Mouse (Mus musculus): ENCODE data around the gene Stpg1.

- TF ChIP-seq TAL1 (conservative IDR thresholded peaks at IDR 0.05; ENCODE audit: low read depth, low read length) (no peak), GATA2 (IDR thresholded peaks at IDR 0.05; ENCODE audit: borderline replicate concordance, low read depth, low read length) (no peak), CTCF (IDR thresholded peaks at IDR 0.05; ENCODE audit: low read depth, low read length) (no peak)
These were observed 81.0 kb downstream of the Stpg1 start for GRCm38 (mm10) chr4:135575365-135576140.

Data from G1E (cell line).